Mouse (Mus musculus): ENCODE data around the gene Vdr.

Vdr gene

GRCm38 (mm10) chr15:97910530-97910929, at the start of gene Vdr:
Gene Vdr (minus strand): TSS chr15:97910630.
- no peak for DNase-seq (ENCODE audit: low spot score in 2 of 2)

GRCm38 (mm10) chr15:97956416-97956815, 46.0 kb upstream of the Vdr start:
- DNase-seq (ENCODE audit: low spot score in 2 of 2) = no peak

GRCm38 (mm10) chr15:97955742-97956141, 45.3 kb upstream of the Vdr start:
- DNase-seq (ENCODE audit: low spot score in 2 of 2) = no peak

GRCm38 (mm10) chr15:97955286-97955685, 44.9 kb upstream of the Vdr start:
- DNase-seq (ENCODE audit: low spot score in 2 of 2) = no peak

GRCm38 (mm10) chr15:97954671-97955070, 44.2 kb upstream of the Vdr start:
- DNase-seq (ENCODE audit: low spot score in 2 of 2) = no peak

- DNase-seq (ENCODE audit: low spot score in 2 of 2) = no peak
Measured at GRCm38 (mm10) chr15:97952889-97953189, 42.4 kb upstream of the Vdr start.

GRCm38 (mm10) chr15:97952137-97952888, 41.9 kb upstream of the Vdr start:
- DNase-seq (ENCODE audit: low spot score in 2 of 2) = peak; percentile 33 to 57

- no peak for DNase-seq (ENCODE audit: low spot score in 2 of 2)
Measured at GRCm38 (mm10) chr15:97950240-97950639, 39.8 kb upstream of the Vdr start.

- DNase-seq (ENCODE audit: low spot score in 2 of 2) = no peak
Measured at GRCm38 (mm10) chr15:97949706-97950105, 39.3 kb upstream of the Vdr start.

GRCm38 (mm10) chr15:97948720-97949119, 38.3 kb upstream of the Vdr start:
- DNase-seq (ENCODE audit: low spot score in 2 of 2) = no peak

- no peak for DNase-seq (ENCODE audit: low spot score in 2 of 2)
Measured at GRCm38 (mm10) chr15:97945656-97946315, 35.4 kb upstream of the Vdr start.

- DNase-seq (ENCODE audit: low spot score in 2 of 2) = no peak
Measured at GRCm38 (mm10) chr15:97944919-97945574, 34.6 kb upstream of the Vdr start.

GRCm38 (mm10) chr15:97943356-97943755, 32.9 kb upstream of the Vdr start:
- no peak for DNase-seq (ENCODE audit: low spot score in 2 of 2)

- no peak for DNase-seq (ENCODE audit: low spot score in 2 of 2)
Measured at GRCm38 (mm10) chr15:97942538-97942937, 32.1 kb upstream of the Vdr start.

- no peak for DNase-seq (ENCODE audit: low spot score in 2 of 2)
Measured at GRCm38 (mm10) chr15:97941306-97941705, 30.9 kb upstream of the Vdr start.

- no peak for DNase-seq (ENCODE audit: low spot score in 2 of 2)
Measured at GRCm38 (mm10) chr15:97940088-97940487, 29.7 kb upstream of the Vdr start.

GRCm38 (mm10) chr15:97938580-97938979, 28.1 kb upstream of the Vdr start:
- DNase-seq (ENCODE audit: low spot score in 2 of 2) = no peak

- DNase-seq (ENCODE audit: low spot score in 2 of 2) = no peak
Measured at GRCm38 (mm10) chr15:97932441-97932840, 22.0 kb upstream of the Vdr start.

GRCm38 (mm10) chr15:97929259-97929824, 18.9 kb upstream of the Vdr start:
- no peak for DNase-seq (ENCODE audit: low spot score in 2 of 2)

GRCm38 (mm10) chr15:97927821-97928220, 17.4 kb upstream of the Vdr start:
- no peak for DNase-seq (ENCODE audit: low spot score in 2 of 2)

GRCm38 (mm10) chr15:97927018-97927417, 16.6 kb upstream of the Vdr start:
- DNase-seq (ENCODE audit: low spot score in 2 of 2) = no peak

- no peak for DNase-seq (ENCODE audit: low spot score in 2 of 2)
Measured at GRCm38 (mm10) chr15:97922421-97922820, 12.0 kb upstream of the Vdr start.

- DNase-seq (ENCODE audit: low spot score in 2 of 2) = no peak
Measured at GRCm38 (mm10) chr15:97921796-97922195, 11.4 kb upstream of the Vdr start.

Measured in frontal cortex, postnatal 14 days (tissue).